Mouse (Mus musculus) liver, adult 2 months (tissue): ENCODE measurements at regions not wholly inside any gene's neighbourhood (a gene's known extent, or its start where the extent isn't known, plus 50 kb on each side); places are given as distances from the start of the nearest gene placed in this dataset.

Experiments used
- CTCF ChIP-seq: fragments of 200-500 bp; IDR thresholded peaks from 2 replicates; pipeline ENCODE4 v1.5.1; 2011; ENCODE audit warnings: low read depth, low read length, control low read depth
- POLR2A ChIP-seq: fragments of 200-500 bp; IDR thresholded peaks from 2 replicates; pipeline ENCODE4 v1.6.1; 2011; ENCODE audit warnings: low read length, control low read depth; ENCODE audit not compliant: insufficient read depth; ENCODE audit errors: extremely low read depth

DNA sequence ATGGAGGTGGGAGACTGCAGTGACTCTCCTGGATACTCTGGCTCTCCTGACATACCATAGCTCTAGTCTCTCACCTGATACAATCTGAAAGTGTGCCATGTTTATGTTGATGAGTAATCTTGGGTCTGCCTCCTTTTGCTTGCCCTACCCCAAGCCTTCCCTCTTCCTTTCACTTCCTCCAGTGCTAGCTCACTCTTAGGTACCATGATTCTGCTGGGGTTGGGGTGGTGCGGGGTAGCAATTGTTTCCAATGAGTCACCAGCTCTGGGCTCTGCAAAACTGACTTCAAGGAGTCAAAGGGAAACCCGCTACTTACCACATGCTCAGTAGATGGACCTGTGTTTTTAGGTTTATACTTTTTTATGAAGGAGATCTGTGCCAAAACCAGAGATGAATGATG lies 89.3 kb upstream of the Cdkn3 start:
- TF ChIP-seq CTCF (no peak), POLR2A (no peak)
